Mouse (Mus musculus) kidney, adult 2 months (tissue): Measurements from ENCODE around the gene Insig1.

Source experiments
- CTCF ChIP-seq: fragments of 200-500 bp; conservative IDR thresholded peaks from 2 replicates; pipeline ENCODE4 v1.5.1; 2011; ENCODE audit warnings: low read depth, mild to moderate bottlenecking, control low read depth, low read length, moderate library complexity, mixed read lengths; ENCODE audit not compliant: insufficient read depth, insufficient read length
- POLR2A ChIP-seq: fragments of 200-500 bp; IDR thresholded peaks from one replicate; pipeline ENCODE4 v1.6.1; 2011; ENCODE audit warnings: low read depth, low read length, control low read depth

DNA sequence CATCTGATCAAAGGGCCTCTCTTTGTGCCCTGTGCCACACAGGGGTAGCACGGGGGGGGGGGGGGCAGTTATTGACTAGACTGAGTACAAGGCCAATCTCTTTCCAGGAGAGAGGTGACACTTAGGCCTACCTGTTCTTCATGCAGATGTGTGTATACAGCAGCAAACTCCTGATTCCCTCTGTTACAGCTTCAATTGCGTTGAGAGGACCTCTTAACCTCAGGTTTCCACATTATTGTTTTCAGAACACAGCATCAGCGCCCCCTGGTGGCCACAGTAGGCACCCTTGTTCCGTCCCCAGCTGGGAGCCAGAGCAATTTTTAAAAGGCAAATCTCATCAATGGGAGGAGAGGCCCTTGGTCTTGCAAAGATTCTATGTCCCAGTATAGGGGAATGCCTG lies 22.7 kb downstream of the Insig1 start:
- TF ChIP-seq POLR2A (no peak), CTCF (peak; percentile 81)
